Mouse (Mus musculus): ENCODE results near the gene Phyhipl. TPM values are rescaled to one million over a fixed set of nuclear protein-coding genes. Genes with fewer than 3 reads are reported as not detected.

Gene Phyhipl
- polyA plus RNA-seq, 1 experiment from 2014 or later: 92.6 TPM

Other genes starting within 250 kb of the Phyhipl start
- gene Fam13c, start 215.5 kb downstream of the Phyhipl start, polyA plus RNA-seq (2014; fragmentation: Nextera tagmentation; extraction: Ambion mirVana): 20.8 and 25.3 TPM in 2 replicates